In genomic region chr4:126324861-126325260, GRCm38 (mm10) we compare ENCODE assay signal across 9 mouse cellular contexts. TPM values are rescaled to one million over a fixed set of nuclear protein-coding genes. Genes with fewer than 3 reads are reported as not detected.
DNase-seq lines count a peak whose midpoint lies in the region; ATAC-seq and TF ChIP-seq lines count a peak whose summit lies in the region.
"Had no signal": no experiment of that assay in that cellular context is flagged by ENCODE, and none has a peak within 500 bp of the region (broad histone marks: within the 10 kb centered on the region; RNA-seq: fewer than 3 reads in every experiment).

No protein-coding gene starts in this region.

- DNase-seq in forebrain, embryonic 10.5 days (ENCODE audit: extremely low spot score, low spot score) = no peak
- no peak for DNase-seq in forebrain, embryonic 11.5 days (ENCODE audit: low spot score)
- no peak for DNase-seq in liver, embryonic 11.5 days (ENCODE audit: low spot score)
- DNase-seq in forebrain, postnatal 0 days = peak; percentile 24
- peak; percentile 19 for DNase-seq in midbrain, postnatal 0 days (ENCODE audit: low spot score)
- DNase-seq in spleen, postnatal 4 days (ENCODE audit: low spot score in 2 of 2) = no peak
- no peak for DNase-seq in layer of hippocampus, adult 8-10 months (ENCODE audit: low spot score in 2 of 2)

- ATAC-seq in forebrain, embryonic 11.5 days (replicated peaks; ENCODE audit: low FRiP score) = no peak
- ATAC-seq in liver, embryonic 16.5 days (ENCODE audit: low read depth) = no peak
- ATAC-seq in liver, embryonic 11.5 days (replicated peaks; ENCODE audit: low FRiP score) = no peak
- ATAC-seq in forebrain, postnatal 0 days = no peak
- no peak for ATAC-seq in midbrain, postnatal 0 days (ENCODE audit: low FRiP score)

- peaks cover 42% of the 10 kb centered on the region for H3K27me3 ChIP-seq in forebrain, embryonic 10.5 days (ENCODE audit: poor library complexity, severe bottlenecking)
- peaks cover 14% of the 10 kb centered on the region; the same call in 1 of the 2 replicates for H3K27me3 ChIP-seq in forebrain, embryonic 11.5 days (ENCODE audit: control insufficient read depth, insufficient read depth, low read length)
- H3K27me3 ChIP-seq in liver, embryonic 16.5 days (ENCODE audit: control insufficient read depth, insufficient read depth, low read depth, low read length) = peaks cover 6% of the 10 kb centered on the region
- H3K27me3 ChIP-seq in liver, embryonic 11.5 days (replicated peaks; ENCODE audit: control insufficient read depth, insufficient read depth, low read length) = peaks cover 19% of the 10 kb centered on the region
- H3K27me3 ChIP-seq in forebrain, postnatal 0 days (ENCODE audit: insufficient read depth, low read length) = no peaks in the 10 kb centered on the region
- H3K27me3 ChIP-seq in midbrain, postnatal 0 days (ENCODE audit: insufficient read depth, low read length) = no peaks in the 10 kb centered on the region

- 0 out of 2 replicates have a peak overlapping the region, but pooled peaks have one; percentile 16 for H3K27ac ChIP-seq in forebrain, embryonic 10.5 days
- no peak overlapping the region for H3K27ac ChIP-seq in forebrain, embryonic 11.5 days (ENCODE audit: low read depth, low read length)
- no peak overlapping the region for H3K27ac ChIP-seq in liver, embryonic 16.5 days (ENCODE audit: low read length)
- no peak overlapping the region for H3K27ac ChIP-seq in liver, embryonic 11.5 days (ENCODE audit: low read depth, low read length)
- peak overlapping the region; percentile 45; the same call in 1 of the 2 replicates for H3K27ac ChIP-seq in forebrain, postnatal 0 days (ENCODE audit: low read depth, low read length)
- no peak overlapping the region for H3K27ac ChIP-seq in midbrain, postnatal 0 days (ENCODE audit: low read depth, low read length)
- H3K27ac ChIP-seq: liver, embryonic 14.5 days had no signal

- no peak overlapping the region for H3K4me2 ChIP-seq in forebrain, embryonic 11.5 days (ENCODE audit: low read depth, low read length, severe bottlenecking)
- H3K4me2 ChIP-seq in liver, embryonic 16.5 days (ENCODE audit: low read depth, low read length) = 0 out of 2 replicates have a peak overlapping the region, but pooled peaks have one; percentile 16
- H3K4me2 ChIP-seq in liver, embryonic 11.5 days = no peak overlapping the region
- peak overlapping the region; percentile 21; the same call in 1 of the 2 replicates for H3K4me2 ChIP-seq in forebrain, postnatal 0 days (ENCODE audit: low read depth)
- peak overlapping the region; percentile 24 for H3K4me2 ChIP-seq in midbrain, postnatal 0 days (ENCODE audit: low read depth, low read length, poor library complexity, severe bottlenecking)

- no peaks in the 10 kb centered on the region; the same call in 1 of the 2 replicates for H3K9me3 ChIP-seq in forebrain, embryonic 10.5 days
- no peaks in the 10 kb centered on the region for H3K9me3 ChIP-seq in forebrain, embryonic 11.5 days (ENCODE audit: control insufficient read depth, low read length)
- H3K9me3 ChIP-seq in liver, embryonic 16.5 days (replicated peaks; ENCODE audit: control insufficient read depth, low read length) = no peaks in the 10 kb centered on the region
- no peaks in the 10 kb centered on the region for H3K9me3 ChIP-seq in liver, embryonic 11.5 days (ENCODE audit: control insufficient read depth, low read length)
- H3K9me3 ChIP-seq in forebrain, postnatal 0 days (ENCODE audit: low read length) = no peaks in the 10 kb centered on the region
- H3K9me3 ChIP-seq in midbrain, postnatal 0 days (ENCODE audit: low read length) = no peaks in the 10 kb centered on the region

- TF ChIP-seq CTCF in forebrain, postnatal 0 days (IDR thresholded peaks at IDR 0.05; ENCODE audit: low read depth) = no peak
- TF ChIP-seq CTCF in midbrain, postnatal 0 days (IDR thresholded peaks at IDR 0.05) = no peak

- H3K4me3 ChIP-seq in forebrain, embryonic 10.5 days = peak overlapping the region; percentile 31; the same call in 1 of the 2 replicates
- no peak overlapping the region for H3K4me3 ChIP-seq in forebrain, embryonic 11.5 days (ENCODE audit: low read depth, low read length)
- no peak overlapping the region for H3K4me3 ChIP-seq in liver, embryonic 16.5 days (ENCODE audit: low read depth, low read length)
- no peak overlapping the region for H3K4me3 ChIP-seq in liver, embryonic 11.5 days (ENCODE audit: low read depth, low read length)
- no peak overlapping the region for H3K4me3 ChIP-seq in forebrain, postnatal 0 days (ENCODE audit: low read depth, low read length)
- H3K4me3 ChIP-seq in midbrain, postnatal 0 days (ENCODE audit: low read depth, low read length) = no peak overlapping the region

- WGBS in forebrain, embryonic 10.5 days = 17% methylated on average over 13 of the region's 13 CpGs
- WGBS in forebrain, embryonic 11.5 days = 15% methylated on average over 13 of the region's 13 CpGs
- 55% methylated on average over 13 of the region's 13 CpGs for WGBS in liver, embryonic 16.5 days (ENCODE audit: insufficient replicate concordance)
- 45% methylated on average over 13 of the region's 13 CpGs for WGBS in liver, embryonic 11.5 days
- WGBS in forebrain, postnatal 0 days = 16% methylated on average over 13 of the region's 13 CpGs
- WGBS in midbrain, postnatal 0 days = 29% methylated on average over 13 of the region's 13 CpGs

- peaks cover 33% of the 10 kb centered on the region for H3K4me1 ChIP-seq in forebrain, embryonic 10.5 days
- H3K4me1 ChIP-seq in forebrain, embryonic 11.5 days (replicated peaks; ENCODE audit: control insufficient read depth, insufficient read depth, low read length) = peaks cover 6% of the 10 kb centered on the region; the same call in 1 of the 2 replicates
- peaks cover 12% of the 10 kb centered on the region for H3K4me1 ChIP-seq in liver, embryonic 16.5 days (ENCODE audit: control insufficient read depth, low read depth, low read length)
- peaks cover 10% of the 10 kb centered on the region for H3K4me1 ChIP-seq in liver, embryonic 11.5 days (replicated peaks; ENCODE audit: control insufficient read depth, insufficient read depth, low read length)
- peaks cover 8% of the 10 kb centered on the region for H3K4me1 ChIP-seq in forebrain, postnatal 0 days (ENCODE audit: insufficient read depth)
- peaks cover 8% of the 10 kb centered on the region; the same call in 1 of the 2 replicates for H3K4me1 ChIP-seq in midbrain, postnatal 0 days (ENCODE audit: insufficient read depth, low read length)

- H3K36me3 ChIP-seq in forebrain, embryonic 10.5 days (replicated peaks) = peaks cover 2% of the 10 kb centered on the region
- H3K36me3 ChIP-seq in forebrain, embryonic 11.5 days (ENCODE audit: control insufficient read depth, insufficient read depth, low read length) = no peaks in the 10 kb centered on the region
- no peaks in the 10 kb centered on the region for H3K36me3 ChIP-seq in liver, embryonic 16.5 days (ENCODE audit: control insufficient read depth, insufficient read depth)
- H3K36me3 ChIP-seq in liver, embryonic 11.5 days (ENCODE audit: control insufficient read depth, insufficient read depth, low read length) = no peaks in the 10 kb centered on the region
- no peaks in the 10 kb centered on the region; the same call in 1 of the 2 replicates for H3K36me3 ChIP-seq in forebrain, postnatal 0 days (ENCODE audit: insufficient read depth)
- H3K36me3 ChIP-seq in midbrain, postnatal 0 days (ENCODE audit: insufficient read depth, low read length) = no peaks in the 10 kb centered on the region

- no peak overlapping the region; the same call in none of the 2 replicates for H3K9ac ChIP-seq in forebrain, embryonic 11.5 days (ENCODE audit: low read length)
- no peak overlapping the region for H3K9ac ChIP-seq in liver, embryonic 16.5 days (ENCODE audit: low read depth, low read length)
- H3K9ac ChIP-seq in liver, embryonic 11.5 days (ENCODE audit: low read depth, low read length) = no peak overlapping the region
- no peak overlapping the region; the same call in 1 of the 2 replicates for H3K9ac ChIP-seq in forebrain, postnatal 0 days
- H3K9ac ChIP-seq in midbrain, postnatal 0 days (replicated peaks; ENCODE audit: low read length, poor library complexity, severe bottlenecking) = no peak overlapping the region
- H3K9ac ChIP-seq: liver, embryonic 14.5 days had no signal

RNA-seq across cellular contexts. Expression of gene Tekt2, which starts 0.6 kb away (rescaled TPM):
- polyA plus RNA-seq in forebrain, embryonic 10.5 days (2016; fragmentation: Nextera tagmentation; extraction: Ambion mirVana) = 2.3 TPM in 2 replicates
- 4.9 and 6.1 TPM in 2 replicates for polyA plus RNA-seq in forebrain, embryonic 11.5 days (2014; fragmentation: Nextera tagmentation; extraction: Ambion mirVana)
- 0.17 and 0.46 TPM in 2 replicates for polyA plus RNA-seq in liver, embryonic 16.5 days (2015; fragmentation: Nextera tagmentation; extraction: Ambion mirVana)
- 0.71 and 1.7 TPM in 2 replicates for polyA plus RNA-seq in liver, embryonic 11.5 days (2014; fragmentation: Nextera tagmentation; extraction: Ambion mirVana)
- 2.1 and 3.4 TPM in 2 replicates for total RNA-seq in forebrain, postnatal 0 days (2014; rRNA removed)
- polyA plus RNA-seq in forebrain, postnatal 0 days (2015; fragmentation: Nextera tagmentation; extraction: Ambion mirVana) = 9.7 and 16.3 TPM in 2 replicates
- 5.0 and 6.3 TPM in 2 replicates for total RNA-seq in midbrain, postnatal 0 days (2014; rRNA removed)
- 19.1 and 19.9 TPM in 2 replicates for polyA plus RNA-seq in midbrain, postnatal 0 days (2015; fragmentation: Nextera tagmentation; extraction: Ambion mirVana)
- 1 to 10 TPM; 1.3 to 2.6 (median 1.4) TPM for total RNA-seq in layer of hippocampus, adult 8-10 months (2022)

RNA-seq across cellular contexts. Expression of gene Adprhl2, which starts 3.4 kb away (rescaled TPM):
- 91.6 TPM in 2 replicates for polyA plus RNA-seq in forebrain, embryonic 10.5 days (2016; fragmentation: Nextera tagmentation; extraction: Ambion mirVana)
- polyA plus RNA-seq in forebrain, embryonic 11.5 days (2014; fragmentation: Nextera tagmentation; extraction: Ambion mirVana) = 66.5 and 70.7 TPM in 2 replicates
- 23.7 and 26.1 TPM in 2 replicates for polyA plus RNA-seq in liver, embryonic 16.5 days (2015; fragmentation: Nextera tagmentation; extraction: Ambion mirVana)
- 53.5 and 62.2 TPM in 2 replicates for polyA plus RNA-seq in liver, embryonic 11.5 days (2014; fragmentation: Nextera tagmentation; extraction: Ambion mirVana)
- 72.1 and 74.8 TPM in 2 replicates for total RNA-seq in forebrain, postnatal 0 days (2014; rRNA removed)
- 77.8 and 83.3 TPM in 2 replicates for polyA plus RNA-seq in forebrain, postnatal 0 days (2015; fragmentation: Nextera tagmentation; extraction: Ambion mirVana)
- total RNA-seq in midbrain, postnatal 0 days (2014; rRNA removed) = 61.9 and 73.5 TPM in 2 replicates
- polyA plus RNA-seq in midbrain, postnatal 0 days (2015; fragmentation: Nextera tagmentation; extraction: Ambion mirVana) = 80.6 and 84.1 TPM in 2 replicates
- total RNA-seq in layer of hippocampus, adult 8-10 months (2022) = 10 to 100 TPM; 29.3 to 31.6 (median 29.7) TPM

RNA-seq across cellular contexts. Expression of gene Col8a2, which starts 38.3 kb away (rescaled TPM):
- polyA plus RNA-seq in forebrain, embryonic 10.5 days (2016; fragmentation: Nextera tagmentation; extraction: Ambion mirVana) = 5.9 and 6.8 TPM in 2 replicates
- 18.0 and 20.4 TPM in 2 replicates for polyA plus RNA-seq in forebrain, embryonic 11.5 days (2014; fragmentation: Nextera tagmentation; extraction: Ambion mirVana)
- polyA plus RNA-seq in liver, embryonic 16.5 days (2015; fragmentation: Nextera tagmentation; extraction: Ambion mirVana) = 0.57 and 0.71 TPM in 2 replicates
- 1.9 and 2.2 TPM in 2 replicates for polyA plus RNA-seq in liver, embryonic 11.5 days (2014; fragmentation: Nextera tagmentation; extraction: Ambion mirVana)
- total RNA-seq in forebrain, postnatal 0 days (2014; rRNA removed) = 6.5 and 11.6 TPM in 2 replicates
- 2.5 and 3.0 TPM in 2 replicates for polyA plus RNA-seq in forebrain, postnatal 0 days (2015; fragmentation: Nextera tagmentation; extraction: Ambion mirVana)
- 8.3 and 11.0 TPM in 2 replicates for total RNA-seq in midbrain, postnatal 0 days (2014; rRNA removed)
- polyA plus RNA-seq in midbrain, postnatal 0 days (2015; fragmentation: Nextera tagmentation; extraction: Ambion mirVana) = 1.3 TPM in 2 replicates
- 1 to 10 TPM; 1.7 to 2.3 (median 2.0) TPM for total RNA-seq in layer of hippocampus, adult 8-10 months (2022)

Comparison
In these comparisons a context has a peak if more than half of its experiments do, and no peak if none do; other contexts are left out.
1. DNase-seq: peak in forebrain, postnatal 0 days (single experiment) and midbrain, postnatal 0 days (single experiment); none in forebrain, embryonic 10.5 days (single experiment), forebrain, embryonic 11.5 days (single experiment), liver, embryonic 11.5 days (single experiment), spleen, postnatal 4 days (0 of 2) and layer of hippocampus, adult 8-10 months (0 of 2).
2. H3K27ac ChIP-seq: peak in forebrain, embryonic 10.5 days (single experiment) and forebrain, postnatal 0 days (single experiment); none in forebrain, embryonic 11.5 days (single experiment), liver, embryonic 16.5 days (single experiment), liver, embryonic 11.5 days (single experiment) and midbrain, postnatal 0 days (single experiment).
3. H3K4me2 ChIP-seq: peak in liver, embryonic 16.5 days (single experiment), forebrain, postnatal 0 days (single experiment) and midbrain, postnatal 0 days (single experiment); none in forebrain, embryonic 11.5 days (single experiment) and liver, embryonic 11.5 days (single experiment).